Mouse (Mus musculus) telencephalon, adult 2 months (tissue): ENCODE measurements around the gene Calr.
A peak's percentile ranks its signal among the peaks of the same experiment; 100 is the strongest.

Experiments used
- DNase-seq: peaks from one replicate; pipeline ENCODE4 v3.0.0-alpha.2; 2011; ENCODE audit warnings: low read depth, low spot score

Calr gene

GRCm38 (mm10) chr8:84815547-84815946 is 31.2 kb downstream of the Calr start:
- no peak for DNase-seq

GRCm38 (mm10) chr8:84814555-84815441 is 31.9 kb downstream of the Calr start:
- no peak for DNase-seq

GRCm38 (mm10) chr8:84814240-84814554 is 32.5 kb downstream of the Calr start:
- no peak for DNase-seq

DNA sequence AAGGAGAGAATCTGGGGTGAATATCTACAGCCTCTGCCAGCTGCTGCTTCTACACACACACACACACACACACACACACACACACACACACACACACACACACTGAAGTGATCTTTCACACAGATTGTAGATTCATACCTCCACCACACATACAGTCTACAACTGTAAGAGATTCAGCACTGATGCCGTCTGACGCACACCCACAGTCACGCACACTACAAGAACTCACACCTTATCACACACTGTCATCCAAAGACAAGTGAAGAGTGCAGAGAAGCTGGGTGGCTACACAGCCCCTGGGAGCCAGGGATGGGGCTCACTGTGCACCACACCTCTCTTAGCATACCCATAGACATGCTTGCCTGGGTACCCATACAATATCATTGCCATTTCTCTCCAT is 32.9 kb downstream of the Calr start:
- no peak for DNase-seq

DNA sequence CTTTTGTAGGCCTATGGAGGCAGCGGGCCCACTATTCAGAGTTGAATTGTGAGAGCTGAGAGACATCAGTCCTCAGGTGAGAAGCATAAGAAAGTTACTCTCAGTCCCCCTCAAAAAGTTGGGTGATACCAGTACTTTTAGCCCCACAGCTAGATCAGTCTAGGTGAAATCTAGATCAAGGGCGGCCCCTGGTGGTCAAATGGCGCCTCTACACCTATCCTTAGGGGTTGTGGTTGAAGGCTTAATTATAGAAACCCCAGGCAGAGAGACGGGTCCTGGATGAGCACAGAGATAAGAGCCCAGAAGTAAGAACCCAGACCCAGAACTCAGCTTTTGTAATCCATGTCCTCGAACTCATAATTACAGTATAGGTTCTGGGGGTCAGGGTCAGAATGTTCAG is 33.7 kb downstream of the Calr start:
- DNase-seq, result no peak

DNA sequence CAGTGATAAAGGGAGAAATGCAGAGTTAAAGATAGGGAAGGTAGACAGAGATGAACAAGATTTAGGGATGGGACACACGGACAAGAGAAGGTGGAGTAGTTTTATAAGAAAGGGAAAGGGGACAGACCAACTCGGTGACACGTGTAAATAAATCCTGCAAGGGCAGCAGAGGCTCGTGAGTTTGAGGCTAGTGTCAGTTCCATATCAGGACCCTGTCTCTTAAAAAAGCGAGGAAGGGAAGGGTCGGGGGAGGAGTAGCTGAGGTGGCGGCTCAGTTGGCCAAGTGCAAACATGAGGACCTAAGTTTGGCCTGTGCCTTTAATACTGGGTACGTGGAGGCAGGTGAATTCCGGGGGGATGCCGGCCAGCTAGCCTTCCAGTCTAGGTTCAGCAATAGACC is 35.4 kb downstream of the Calr start:
- no peak for DNase-seq

DNA sequence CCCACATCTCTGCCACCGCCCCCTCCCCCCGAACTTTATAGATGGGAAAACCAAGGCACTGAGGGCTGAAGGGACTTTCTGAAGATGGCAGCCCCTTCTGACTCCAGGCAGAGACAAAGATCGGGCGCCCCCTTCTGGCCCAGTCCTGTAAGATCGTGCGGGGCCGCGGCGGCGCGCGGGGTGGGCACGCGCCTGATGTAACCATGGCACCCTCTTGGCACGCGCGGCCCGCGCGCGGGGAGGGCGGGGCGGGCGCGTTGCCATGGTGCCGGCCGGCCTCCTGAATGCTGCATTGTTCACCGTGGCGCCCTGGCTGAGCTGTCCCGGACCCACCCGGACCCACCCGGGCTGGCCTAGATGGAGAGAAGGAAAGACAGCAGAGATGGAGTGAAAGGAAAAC is 35.8 kb downstream of the Calr start:
- no peak for DNase-seq

GRCm38 (mm10) chr8:84809941-84810280 is 36.8 kb downstream of the Calr start:
- no peak for DNase-seq

- DNase-seq, result no peak
These were observed 37.4 kb downstream of the Calr start for GRCm38 (mm10) chr8:84809109-84809940.

DNA sequence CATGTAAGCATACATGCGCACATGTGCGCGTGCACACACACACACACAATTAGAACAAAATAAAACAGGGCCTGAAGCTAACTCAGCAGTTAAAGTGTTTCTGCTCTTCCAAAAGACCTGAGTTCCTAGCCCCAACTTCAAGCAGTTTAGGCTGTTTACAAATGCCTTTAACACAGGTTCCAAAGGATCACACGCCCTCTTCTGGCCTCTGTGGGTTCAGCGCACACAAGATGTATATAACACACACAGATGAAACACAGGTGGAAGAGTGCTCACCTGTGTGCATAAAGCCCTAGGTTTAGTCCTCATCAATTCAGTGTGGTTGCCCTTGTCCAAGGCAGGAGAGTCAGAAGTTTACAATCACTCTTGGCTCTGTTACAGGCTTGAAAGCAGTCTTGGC is 40.7 kb downstream of the Calr start:
- DNase-seq, result no peak

DNA sequence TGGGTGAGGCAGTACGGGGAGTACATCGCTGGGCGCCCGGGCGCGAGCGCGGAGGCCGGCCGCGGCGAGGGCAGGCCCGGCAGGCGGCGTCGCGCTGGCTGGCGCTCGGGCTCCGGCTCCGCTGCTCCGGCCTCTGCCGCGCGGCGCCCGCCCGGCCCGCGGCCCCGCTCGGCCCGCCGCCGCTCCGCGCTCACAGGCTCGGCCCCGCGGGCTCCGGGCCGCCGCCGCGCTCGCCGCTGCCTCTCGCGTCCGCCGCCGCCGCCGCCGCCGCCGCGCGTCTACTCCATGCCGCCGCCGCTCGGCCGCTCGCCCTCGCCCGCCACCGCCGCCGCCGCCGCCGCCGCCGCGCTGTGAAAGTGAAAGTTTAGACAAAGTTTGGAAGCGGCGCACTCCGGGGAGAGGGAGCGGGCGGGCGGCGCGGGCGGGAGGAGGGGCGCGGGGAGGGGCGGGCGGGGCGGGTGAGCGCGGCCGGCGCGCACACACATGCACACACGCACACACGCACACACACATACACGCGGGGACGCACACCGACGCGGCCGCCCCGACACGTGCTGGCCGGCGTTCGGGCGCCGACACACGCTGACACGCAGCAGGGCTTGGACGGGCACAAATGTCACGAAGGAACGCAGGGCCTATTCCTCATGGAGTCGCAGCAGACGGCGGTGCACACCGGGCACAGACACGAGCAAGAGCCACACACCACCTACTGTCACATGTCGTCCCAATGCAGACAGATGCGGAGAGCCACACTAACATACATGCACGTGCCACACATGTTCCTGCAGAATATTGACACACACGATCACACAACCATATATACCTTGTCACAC is 46.5 kb downstream of the Calr start, which contains the start of gene Nfix:
Gene Nfix (minus strand): TSS at position 346 of the 833 bp plus-strand sequence.
- DNase-seq, result no peak

DNA sequence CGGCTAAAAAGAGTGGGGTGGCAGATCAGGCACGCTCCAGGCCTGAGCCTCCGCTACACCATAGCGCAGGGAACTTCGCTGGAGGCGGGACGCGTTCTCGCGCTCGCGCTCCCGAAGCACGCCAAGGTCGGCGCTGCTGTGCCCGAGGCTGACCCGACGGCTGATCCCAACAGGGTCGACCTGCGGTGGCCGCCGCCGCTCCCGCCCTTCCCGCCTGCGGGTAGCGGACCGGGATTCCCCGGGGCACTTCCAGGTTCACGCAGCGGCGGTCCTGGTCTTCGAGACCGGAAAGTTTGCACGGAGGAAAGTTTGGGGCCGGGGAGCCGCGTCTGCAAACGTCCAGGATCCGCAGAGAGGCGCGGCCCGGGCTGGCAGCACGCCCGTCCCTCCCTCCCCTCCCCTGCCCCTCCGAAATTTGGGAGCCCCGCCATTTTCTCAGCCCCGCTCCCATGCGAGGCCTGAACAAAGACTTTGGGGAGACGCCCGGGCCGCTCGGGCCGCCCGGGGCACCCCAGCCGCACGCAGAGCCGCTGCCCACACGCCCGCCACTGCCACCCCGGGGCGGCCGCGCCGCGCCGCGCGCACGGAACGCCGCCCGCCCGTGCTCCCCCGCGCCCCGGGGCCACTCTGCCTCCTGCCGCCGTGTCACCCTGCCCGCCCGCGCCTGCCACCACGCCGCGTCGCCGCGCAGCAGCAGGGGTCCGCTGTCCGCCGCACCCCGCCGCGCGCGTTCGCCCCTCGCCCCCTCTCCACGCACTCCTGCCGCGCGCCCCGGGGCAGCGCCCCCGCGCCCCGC is 47.4 kb downstream of the Calr start:
- no peak for DNase-seq

DNA sequence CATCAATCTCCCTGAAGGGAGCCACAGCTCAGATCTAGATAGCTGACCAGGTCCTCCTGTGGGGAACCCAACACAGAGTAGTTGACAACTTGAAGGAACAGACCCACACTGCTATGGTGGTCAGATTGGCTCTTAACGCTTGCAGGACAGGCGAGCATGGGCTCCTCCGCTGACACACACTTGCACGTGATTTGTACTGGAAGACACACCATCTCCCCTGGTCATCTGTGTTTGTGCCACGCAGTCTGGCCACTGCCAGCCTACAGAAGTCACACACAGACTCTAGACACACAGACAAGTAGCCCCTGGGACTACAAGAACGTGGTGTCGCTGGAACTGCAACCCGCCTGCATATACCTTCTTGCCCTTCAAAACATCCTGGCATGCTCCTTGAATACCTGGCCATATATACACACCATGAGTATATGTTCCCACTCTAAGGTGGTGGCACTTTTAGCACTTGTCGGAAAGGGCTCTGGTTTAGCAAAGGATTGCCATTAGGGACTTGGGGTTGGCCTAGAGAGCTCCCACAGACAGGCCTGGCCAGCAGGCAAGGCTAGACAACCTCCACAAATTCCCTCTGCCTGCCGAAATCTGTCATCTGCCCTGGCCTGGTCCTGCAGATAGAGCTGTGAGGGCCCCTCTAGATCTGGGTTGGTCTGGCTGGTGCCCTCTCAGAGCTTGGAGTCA is 48.1 kb downstream of the Calr start:
- DNase-seq, result no peak

GRCm38 (mm10) chr8:84797971-84798370 is 48.8 kb downstream of the Calr start:
- DNase-seq, result no peak

GRCm38 (mm10) chr8:84797256-84797797 is 49.4 kb downstream of the Calr start:
- DNase-seq, result no peak

DNA sequence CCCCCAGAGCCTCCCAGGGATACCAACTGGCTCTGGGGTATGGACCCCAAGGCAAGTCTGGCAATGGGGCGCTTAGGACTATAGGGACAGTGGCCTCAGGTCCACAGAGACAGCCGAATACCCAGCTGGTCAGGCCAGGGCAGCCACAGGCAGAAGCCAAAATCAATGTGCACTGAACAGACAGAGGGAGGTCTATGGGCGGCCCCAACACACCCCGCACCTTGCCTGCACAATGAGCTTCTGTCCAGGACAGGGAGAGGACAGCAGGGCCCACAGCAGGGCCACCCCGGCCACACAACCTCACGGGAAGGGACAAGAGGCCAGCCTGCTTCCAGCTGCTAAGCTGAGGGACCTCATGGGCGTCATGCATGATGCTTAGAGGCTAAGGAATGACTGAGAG is 52.2 kb downstream of the Calr start:
- DNase-seq, result no peak

DNA sequence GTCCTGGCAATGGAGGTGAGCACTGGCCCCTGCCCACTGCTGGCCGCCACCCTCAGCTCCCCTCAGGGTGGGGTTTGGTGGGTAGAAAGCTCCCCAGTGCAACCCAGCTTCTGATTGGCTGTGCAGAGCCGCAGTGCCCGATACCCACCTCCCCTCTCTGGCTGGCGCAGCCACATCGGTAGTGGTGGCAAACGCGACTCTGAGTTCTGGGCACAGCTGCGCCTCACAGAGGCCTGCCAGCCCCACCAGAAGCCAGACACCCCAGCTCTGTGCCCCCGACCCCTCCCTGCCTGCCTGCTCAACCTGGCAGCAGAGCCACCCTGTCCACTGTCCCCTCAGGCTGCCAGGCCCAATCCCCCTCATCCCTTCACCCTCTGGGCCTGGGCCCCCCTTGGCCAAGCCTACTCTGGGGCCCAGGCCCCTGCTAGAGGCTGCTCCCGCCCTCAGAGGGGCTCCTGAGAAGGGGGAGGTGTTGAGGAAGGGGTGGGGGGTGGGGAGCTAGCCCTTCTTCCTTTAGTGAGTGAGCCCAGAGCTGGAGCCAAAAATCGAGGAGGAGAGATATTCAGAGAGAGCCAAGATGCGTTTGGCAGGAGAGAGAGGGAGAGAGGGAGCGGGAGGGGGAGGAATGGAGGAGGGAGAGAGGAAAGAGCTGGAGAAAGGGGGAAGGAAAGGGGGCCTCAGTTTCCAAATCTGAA is 52.8 kb downstream of the Calr start:
- DNase-seq, result peak; percentile 87

DNA sequence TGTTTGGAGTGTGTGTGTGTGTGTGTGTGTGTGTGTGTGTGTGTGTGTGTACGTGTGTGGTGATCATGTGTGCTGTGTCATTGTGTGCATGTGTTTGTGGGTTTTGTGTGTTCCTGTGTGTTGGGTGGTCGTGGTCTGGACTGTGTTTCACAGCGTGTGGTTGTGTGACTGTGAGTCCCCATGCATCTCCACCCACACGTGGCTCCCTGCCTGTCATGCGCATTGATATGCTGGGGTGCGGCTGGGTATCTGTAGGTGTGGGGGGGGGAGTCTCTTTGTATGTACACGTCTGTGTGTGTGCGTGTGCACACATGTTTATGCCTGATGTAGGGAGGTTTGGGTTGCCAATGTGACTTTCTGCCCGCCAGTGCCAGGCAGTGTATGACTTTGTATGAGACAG is 53.6 kb downstream of the Calr start:
- DNase-seq, result no peak

DNA sequence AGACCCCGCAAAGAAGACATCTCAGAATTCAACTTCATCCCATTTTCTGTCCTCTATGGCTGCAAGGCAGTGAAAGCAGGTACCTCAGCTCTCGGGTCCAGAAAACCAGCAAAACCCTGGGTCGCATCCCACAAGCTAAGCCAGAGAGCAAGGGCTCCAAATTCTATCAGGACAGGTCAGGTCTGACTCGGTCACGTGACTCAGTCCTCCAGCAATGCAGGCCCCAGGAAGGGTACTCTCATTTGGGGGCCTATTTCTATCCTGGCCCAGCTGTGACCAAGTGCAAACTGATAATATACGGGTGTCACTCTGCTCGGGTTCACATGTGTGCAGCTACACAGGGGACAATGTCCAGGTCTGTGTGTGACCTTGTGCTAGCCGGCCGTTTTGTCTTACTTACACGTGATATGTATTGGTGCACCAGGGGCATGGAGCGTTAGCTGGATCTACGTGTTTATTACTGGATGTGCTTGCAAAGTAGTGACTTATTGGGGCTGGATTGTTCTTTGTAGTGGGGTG is 54.2 kb downstream of the Calr start:
- DNase-seq, result no peak
